ENCODE assay signal across 37 mouse cellular contexts in genomic region chr1:133278539-133278938, GRCm38 (mm10). TPM values are rescaled to one million over a fixed set of nuclear protein-coding genes. Genes with fewer than 3 reads are reported as not detected.
DNase-seq lines count a peak whose midpoint lies in the region; ATAC-seq and TF ChIP-seq lines count a peak whose summit lies in the region.
"Had no signal": no experiment of that assay in that cellular context is flagged by ENCODE, and none has a peak within 500 bp of the region (broad histone marks: within the 10 kb centered on the region; RNA-seq: fewer than 3 reads in every experiment).

No protein-coding gene starts in this region.

- ATAC-seq in cerebellum, adult (ENCODE audit: insufficient number of reproducible peaks, low FRiP score, low TSS enrichment): no peak
- peak; percentile 52; the same call in 1 of the 2 replicates for ATAC-seq in hindbrain, embryonic 11.5 days (ENCODE audit: low FRiP score)
- ATAC-seq in hindbrain, embryonic 14.5 days (ENCODE audit: low FRiP score): no peak
- 0 out of 2 replicates have a peak, but pooled peaks have one; percentile 38 for ATAC-seq in neural tube, embryonic 12.5 days (ENCODE audit: low FRiP score, low read depth)
- peak; percentile 36; the same call in 1 of the 2 replicates for ATAC-seq in hindbrain, postnatal 0 days
- ATAC-seq in forebrain, postnatal 0 days: no peak
- ATAC-seq: forebrain, embryonic 16.5 days; inflammation-experienced regulatory T-cells, adult 6 months had no signal

- no peaks in the 10 kb centered on the region for H3K27me3 ChIP-seq in hindbrain, embryonic 11.5 days (ENCODE audit: control insufficient read depth, insufficient read depth, low read length)
- no peaks in the 10 kb centered on the region for H3K27me3 ChIP-seq in hindbrain, embryonic 14.5 days (ENCODE audit: control insufficient read depth, insufficient read depth, low read length)
- H3K27me3 ChIP-seq in neural tube, embryonic 12.5 days (replicated peaks): no peaks in the 10 kb centered on the region
- no peaks in the 10 kb centered on the region for H3K27me3 ChIP-seq in hindbrain, postnatal 0 days (ENCODE audit: insufficient read depth, low read length)
- no peaks in the 10 kb centered on the region for H3K27me3 ChIP-seq in forebrain, postnatal 0 days (ENCODE audit: insufficient read depth, low read length)
- H3K27me3 ChIP-seq: heart, embryonic 15.5 days had no signal

- no peak overlapping the region for H3K4me2 ChIP-seq in hindbrain, embryonic 11.5 days (replicated peaks; ENCODE audit: low read depth, low read length)
- H3K4me2 ChIP-seq in hindbrain, embryonic 14.5 days (replicated peaks): no peak overlapping the region
- H3K4me2 ChIP-seq in neural tube, embryonic 12.5 days (replicated peaks): no peak overlapping the region
- H3K4me2 ChIP-seq in hindbrain, postnatal 0 days (ENCODE audit: low read depth, low read length): no peak overlapping the region
- H3K4me2 ChIP-seq in forebrain, postnatal 0 days (ENCODE audit: low read depth): no peak overlapping the region
- H3K4me2 ChIP-seq: embryonic facial prominence, embryonic 12.5 days; heart, embryonic 15.5 days; liver, embryonic 11.5 days had no signal

- no peak overlapping the region for H3K9ac ChIP-seq in hindbrain, embryonic 11.5 days (ENCODE audit: low read depth, low read length)
- H3K9ac ChIP-seq in hindbrain, embryonic 14.5 days: no peak overlapping the region
- H3K9ac ChIP-seq in neural tube, embryonic 12.5 days: no peak overlapping the region
- H3K9ac ChIP-seq in hindbrain, postnatal 0 days (replicated peaks; ENCODE audit: low read length): no peak overlapping the region
- no peak overlapping the region for H3K9ac ChIP-seq in forebrain, postnatal 0 days
- H3K9ac ChIP-seq: embryonic facial prominence, embryonic 12.5 days; heart, embryonic 15.5 days had no signal

- DNase-seq in cerebellum, postnatal 10 days: peak; percentile 39 to 52
- DNase-seq in hindbrain, embryonic 11.5 days (ENCODE audit: low spot score): no peak
- no peak for DNase-seq in hindbrain, embryonic 14.5 days (ENCODE audit: low spot score)
- no peak for DNase-seq in neural tube, embryonic 10.5 days (ENCODE audit: extremely low spot score, low spot score)
- DNase-seq in hindbrain, postnatal 0 days (ENCODE audit: low spot score): peak; percentile 49
- DNase-seq in forebrain, postnatal 0 days: no peak
- DNase-seq: adrenal gland, adult 8-10 months; cerebellum, adult 11 months; cerebellum, adult 9-10 months; embryo, embryonic 11 days; heart, postnatal 36 days; kidney, adult 11 months; kidney, postnatal 14 days; layer of hippocampus, adult 9-11 months; lung, postnatal 4 days; right cerebral cortex, postnatal 4 days; thymus, adult 18-20 months; thymus, postnatal 25 days had no signal

- H3K9me3 ChIP-seq in hindbrain, embryonic 11.5 days (ENCODE audit: control insufficient read depth, low read length): no peaks in the 10 kb centered on the region
- H3K9me3 ChIP-seq in hindbrain, embryonic 14.5 days (ENCODE audit: control insufficient read depth, low read length): no peaks in the 10 kb centered on the region
- H3K9me3 ChIP-seq in neural tube, embryonic 12.5 days: no peaks in the 10 kb centered on the region
- no peaks in the 10 kb centered on the region for H3K9me3 ChIP-seq in hindbrain, postnatal 0 days (ENCODE audit: low read length)
- no peaks in the 10 kb centered on the region for H3K9me3 ChIP-seq in forebrain, postnatal 0 days (ENCODE audit: low read length)
- H3K9me3 ChIP-seq: embryonic facial prominence, embryonic 12.5 days; G1E; heart, embryonic 15.5 days had no signal

- H3K4me3 ChIP-seq in hindbrain, embryonic 11.5 days (ENCODE audit: low read depth, low read length): no peak overlapping the region
- no peak overlapping the region for H3K4me3 ChIP-seq in hindbrain, embryonic 14.5 days (replicated peaks; ENCODE audit: low read length)
- no peak overlapping the region for H3K4me3 ChIP-seq in neural tube, embryonic 12.5 days
- no peak overlapping the region for H3K4me3 ChIP-seq in hindbrain, postnatal 0 days (ENCODE audit: low read length)
- H3K4me3 ChIP-seq in forebrain, postnatal 0 days (ENCODE audit: low read depth, low read length): no peak overlapping the region
- H3K4me3 ChIP-seq: embryonic facial prominence, embryonic 12.5 days; heart, embryonic 15.5 days had no signal

- no peaks in the 10 kb centered on the region for H3K36me3 ChIP-seq in hindbrain, embryonic 11.5 days (ENCODE audit: control insufficient read depth, insufficient read depth, low read length)
- H3K36me3 ChIP-seq in hindbrain, embryonic 14.5 days (replicated peaks; ENCODE audit: control insufficient read depth, insufficient read depth): peaks cover 74% of the 10 kb centered on the region
- H3K36me3 ChIP-seq in neural tube, embryonic 12.5 days: peaks cover 61% of the 10 kb centered on the region
- H3K36me3 ChIP-seq in hindbrain, postnatal 0 days (ENCODE audit: insufficient read depth, low read length): peaks cover 11% of the 10 kb centered on the region; the same call in 1 of the 2 replicates
- peaks cover 37% of the 10 kb centered on the region for H3K36me3 ChIP-seq in forebrain, postnatal 0 days (ENCODE audit: insufficient read depth)
- H3K36me3 ChIP-seq: embryonic facial prominence, embryonic 12.5 days; G1E had no signal

- 69% methylated on average over 6 of the region's 6 CpGs for WGBS in hindbrain, embryonic 11.5 days
- WGBS in hindbrain, embryonic 14.5 days: 59% methylated on average over 6 of the region's 6 CpGs
- WGBS in neural tube, embryonic 12.5 days: 59% methylated on average over 6 of the region's 6 CpGs
- WGBS in hindbrain, postnatal 0 days: 48% methylated on average over 6 of the region's 6 CpGs
- WGBS in forebrain, postnatal 0 days: 77% methylated on average over 6 of the region's 6 CpGs

- peak overlapping the region; percentile 54; the same call in 1 of the 2 replicates for H3K27ac ChIP-seq in hindbrain, embryonic 11.5 days (ENCODE audit: low read depth, low read length)
- H3K27ac ChIP-seq in hindbrain, embryonic 14.5 days: no peak overlapping the region
- H3K27ac ChIP-seq in neural tube, embryonic 12.5 days: no peak overlapping the region
- H3K27ac ChIP-seq in hindbrain, postnatal 0 days: peak overlapping the region; percentile 76; the same call in 1 of the 2 replicates
- H3K27ac ChIP-seq in forebrain, postnatal 0 days (ENCODE audit: low read depth, low read length): no peak overlapping the region
- H3K27ac ChIP-seq: embryonic facial prominence, embryonic 12.5 days; heart, embryonic 15.5 days; stomach, postnatal 0 days had no signal

- peaks cover 3% of the 10 kb centered on the region; the same call in 1 of the 2 replicates for H3K4me1 ChIP-seq in hindbrain, embryonic 11.5 days (replicated peaks; ENCODE audit: control insufficient read depth, insufficient read depth, low read length)
- H3K4me1 ChIP-seq in hindbrain, embryonic 14.5 days (replicated peaks; ENCODE audit: control insufficient read depth, insufficient read depth, low read length): 0 out of 2 replicates have a peak, but pooled peaks cover 11% of the 10 kb centered on the region
- peaks cover 26% of the 10 kb centered on the region for H3K4me1 ChIP-seq in neural tube, embryonic 12.5 days
- no peaks in the 10 kb centered on the region for H3K4me1 ChIP-seq in hindbrain, postnatal 0 days (ENCODE audit: insufficient read depth, low read length)
- no peaks in the 10 kb centered on the region for H3K4me1 ChIP-seq in forebrain, postnatal 0 days (ENCODE audit: insufficient read depth)

- TF ChIP-seq CTCF in hindbrain, postnatal 0 days (IDR thresholded peaks at IDR 0.05; ENCODE audit: low read depth): no peak
- no peak for TF ChIP-seq CTCF in forebrain, postnatal 0 days (IDR thresholded peaks at IDR 0.05; ENCODE audit: low read depth)

RNA-seq across cellular contexts. Expression of gene Golt1a, which starts 31.1 kb away (rescaled TPM):
- polyA plus RNA-seq in hindbrain, embryonic 11.5 days (2014; fragmentation: Nextera tagmentation; extraction: Ambion mirVana): not detected in 2 replicates
- not detected in 2 replicates for polyA plus RNA-seq in hindbrain, embryonic 14.5 days (2014; fragmentation: Nextera tagmentation; extraction: Ambion mirVana)
- not detected in 2 replicates for polyA plus RNA-seq in neural tube, embryonic 12.5 days (2016; fragmentation: Nextera tagmentation; extraction: Ambion mirVana)
- total RNA-seq in hindbrain, postnatal 0 days (2014; rRNA removed): not detected in 2 replicates
- 0.08 TPM in 1 of 2 replicates, not detected in the other for polyA plus RNA-seq in hindbrain, postnatal 0 days (2015; fragmentation: Nextera tagmentation; extraction: Ambion mirVana)
- total RNA-seq in forebrain, postnatal 0 days (2014; rRNA removed): 0.15 and 0.29 TPM in 2 replicates
- polyA plus RNA-seq in forebrain, postnatal 0 days (2015; fragmentation: Nextera tagmentation; extraction: Ambion mirVana): 0.19 TPM in 1 of 2 replicates, not detected in the other
- total RNA-seq: G1E; gastrocnemius, adult 8-10 months; gastrocnemius, postnatal 4 days; heart, postnatal 36 days; megakaryocyte-erythroid progenitor cell, adult 5-6 weeks; neutrophil, adult 5-6 weeks had no signal
- polyA plus RNA-seq: C2C12; embryonic facial prominence, embryonic 12.5 days; forebrain, embryonic 16.5 days; G1E; heart, embryonic 15.5 days; inflammation-experienced regulatory T-cells, adult 6 months; limb, embryonic 11.5 days; spleen, adult 2 months had no signal

RNA-seq across cellular contexts. Expression of gene Kiss1, which starts 43.1 kb away (rescaled TPM):
- polyA plus RNA-seq in hindbrain, embryonic 11.5 days (2014; fragmentation: Nextera tagmentation; extraction: Ambion mirVana): not detected in 2 replicates
- polyA plus RNA-seq in hindbrain, embryonic 14.5 days (2014; fragmentation: Nextera tagmentation; extraction: Ambion mirVana): not detected in 2 replicates
- polyA plus RNA-seq in neural tube, embryonic 12.5 days (2016; fragmentation: Nextera tagmentation; extraction: Ambion mirVana): not detected in 2 replicates
- not detected in 2 replicates for total RNA-seq in hindbrain, postnatal 0 days (2014; rRNA removed)
- 1.4 TPM in 1 of 2 replicates, not detected in the other for polyA plus RNA-seq in hindbrain, postnatal 0 days (2015; fragmentation: Nextera tagmentation; extraction: Ambion mirVana)
- total RNA-seq in forebrain, postnatal 0 days (2014; rRNA removed): not detected in 2 replicates
- not detected in 2 replicates for polyA plus RNA-seq in forebrain, postnatal 0 days (2015; fragmentation: Nextera tagmentation; extraction: Ambion mirVana)
- total RNA-seq: adrenal gland, adult 8-10 months; G1E; gastrocnemius, adult 8-10 months; gastrocnemius, postnatal 4 days; heart, postnatal 36 days; left cerebral cortex, postnatal 10 days; megakaryocyte-erythroid progenitor cell, adult 5-6 weeks; neutrophil, adult 5-6 weeks had no signal
- polyA plus RNA-seq: C2C12; embryonic facial prominence, embryonic 12.5 days; G1E; heart, embryonic 15.5 days; inflammation-experienced regulatory T-cells, adult 6 months; kidney, embryonic 14.5 days; limb, embryonic 11.5 days; liver, embryonic 11.5 days; liver, embryonic 16.5 days; spleen, adult 2 months; stomach, postnatal 0 days had no signal

Comparison
In these comparisons a context has a peak if more than half of its experiments do, and no peak if none do; other contexts are left out.
1. DNase-seq: peak in cerebellum, postnatal 10 days (2 of 2) and hindbrain, postnatal 0 days (single experiment); none in hindbrain, embryonic 11.5 days (single experiment), hindbrain, embryonic 14.5 days (single experiment), neural tube, embryonic 10.5 days (single experiment) and forebrain, postnatal 0 days (single experiment).
2. ATAC-seq: peak in hindbrain, embryonic 11.5 days (single experiment), neural tube, embryonic 12.5 days (single experiment) and hindbrain, postnatal 0 days (single experiment); none in cerebellum, adult (single experiment), hindbrain, embryonic 14.5 days (single experiment) and forebrain, postnatal 0 days (single experiment).
3. H3K27ac ChIP-seq: peak in hindbrain, embryonic 11.5 days (single experiment) and hindbrain, postnatal 0 days (single experiment); none in hindbrain, embryonic 14.5 days (single experiment), neural tube, embryonic 12.5 days (single experiment) and forebrain, postnatal 0 days (single experiment).